Mouse (Mus musculus) C2C12 (cell line): ENCODE results near the gene Afg3l1. TPM values are rescaled to one million over a fixed set of nuclear protein-coding genes. Genes with fewer than 3 reads are reported as not detected.
"Not testable (repeated sequence)": the region's sequence is repeated elsewhere in the genome, so short reads cannot be mapped to it uniquely, and the experiment has no call there.

ENCODE experiments used
- H3K27me3 ChIP-seq: one replicate; pipeline ENCODE4 v1.6.1; 2011; ENCODE audit not compliant: control insufficient read depth, insufficient read depth, insufficient read length
- H3K36me3 ChIP-seq: one replicate; pipeline ENCODE4 v1.6.1; 2011; ENCODE audit not compliant: control insufficient read depth, insufficient read depth
- H3K4me3 ChIP-seq: one replicate; pipeline ENCODE4 v1.5.1; 2011; ENCODE audit warnings: mild to moderate bottlenecking, control low read depth; ENCODE audit not compliant: poor library complexity, insufficient read depth, severe bottlenecking
- H3K79me2 ChIP-seq: one replicate; pipeline ENCODE4 v1.6.1; 2011; ENCODE audit not compliant: control insufficient read depth, insufficient read depth
- H3K79me3 ChIP-seq: one replicate; pipeline ENCODE4 v1.6.1; 2011; ENCODE audit warnings: low read depth, control low read depth
- H3ac ChIP-seq: one replicate; pipeline ENCODE3; 2011; ENCODE audit warnings: low read depth; ENCODE audit not compliant: control insufficient read depth, insufficient read length
- CEBPB ChIP-seq: IDR thresholded peaks from one replicate; pipeline ENCODE4 v1.6.1; 2011; ENCODE audit warnings: low read depth, mild to moderate bottlenecking, control low read depth, moderate library complexity
- CTCF ChIP-seq: IDR thresholded peaks from one replicate; pipeline ENCODE4 v1.5.1; 2011; ENCODE audit not compliant: control insufficient read depth, insufficient read depth, insufficient read length
- FOSL1 ChIP-seq: IDR thresholded peaks from one replicate; pipeline ENCODE4 v1.8.0; 2011; ENCODE audit warnings: mild to moderate bottlenecking, low read length; ENCODE audit not compliant: poor library complexity, insufficient read depth, severe bottlenecking
- MAX ChIP-seq: IDR thresholded peaks from one replicate; pipeline ENCODE4 v1.6.1; 2011; ENCODE audit warnings: mild to moderate bottlenecking, control low read depth
- MYOD1 ChIP-seq: IDR thresholded peaks from one replicate; pipeline ENCODE4 v1.6.1; 2011; ENCODE audit warnings: low read depth; ENCODE audit not compliant: control insufficient read depth, insufficient read length
- MYOG ChIP-seq: IDR thresholded peaks from one replicate; pipeline ENCODE4 v1.6.1; 2011; ENCODE audit not compliant: control insufficient read depth, insufficient read length; ENCODE audit errors: extremely low read depth
- USF1 ChIP-seq: IDR thresholded peaks from one replicate; pipeline ENCODE4 v1.6.1; 2011; ENCODE audit warnings: low read depth, mild to moderate bottlenecking, control low read depth, moderate library complexity
- polyA plus RNA-seq: library from polyadenylated mRNA; unstranded; fragments of >200 nt; fragmentation: generic; extraction: Trizol; gene quantifications from one replicate; pipeline ENCODE4 v1.2.1, GENCODE M21; 2012; ENCODE audit warnings: missing spikeins

The Afg3l1 gene
- polyA plus RNA-seq, 1 experiment = 35.9 TPM

DNA sequence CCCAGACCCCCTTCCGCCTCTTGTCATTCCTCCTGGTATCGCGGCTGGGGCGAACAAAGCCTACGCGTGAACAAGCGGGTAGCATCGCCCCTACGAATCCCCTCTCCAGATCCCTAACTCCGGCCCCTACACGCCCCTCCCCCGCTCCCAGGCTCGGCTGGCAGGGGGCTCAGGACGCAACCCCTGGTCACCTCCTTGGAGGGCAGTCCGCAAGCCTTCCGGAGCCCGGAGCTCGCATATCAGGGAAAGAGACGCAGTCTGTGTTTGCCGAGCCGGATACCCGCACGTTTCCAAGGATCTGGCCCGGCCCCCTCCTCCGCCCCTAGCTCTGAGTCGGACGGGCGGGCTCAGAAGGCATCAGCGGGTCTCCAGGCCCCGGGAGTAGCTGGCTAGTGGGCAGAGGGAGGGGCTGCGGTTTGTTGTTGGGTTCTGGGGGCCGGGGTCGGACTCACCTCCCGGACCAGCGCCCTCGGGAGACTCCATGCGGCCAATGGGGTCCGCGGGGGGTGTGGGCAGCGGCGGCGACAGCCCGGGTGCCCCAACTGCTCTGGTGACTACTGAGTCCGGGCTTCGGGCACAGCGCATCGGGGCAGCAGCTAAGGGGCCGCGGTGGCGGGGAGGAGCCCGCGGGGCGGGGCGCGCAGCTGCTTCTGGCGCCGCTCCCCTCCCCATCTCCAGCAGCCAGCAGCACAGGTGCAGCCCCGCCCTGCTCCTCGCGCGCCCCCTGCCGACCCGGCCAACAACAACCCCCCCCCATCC, 37.3 kb downstream of the Afg3l1 start, which contains the start of gene Dbndd1:
Gene Dbndd1, minus strand, starts transcription at position 683 of the 759 bp plus-strand sequence.
- Histone ChIP-seq H3K27me3 (no peaks in the 10 kb centered on the region), H3K36me3 (no peaks in the 10 kb centered on the region), H3K4me3 (peak within 1 kb of the TSS; percentile 25), H3K79me3 (peaks cover 9% of the 10 kb centered on the region), H3K79me2 (peaks cover 12% of the 10 kb centered on the region), H3ac (peak within 1 kb of the TSS; percentile 62)
- peak; percentile 59 for TF ChIP-seq MYOD1
- TF ChIP-seq MAX = no peak
- no peak for TF ChIP-seq FOSL1
- no peak for TF ChIP-seq CEBPB
- peak; percentile 58 for TF ChIP-seq CTCF

DNA sequence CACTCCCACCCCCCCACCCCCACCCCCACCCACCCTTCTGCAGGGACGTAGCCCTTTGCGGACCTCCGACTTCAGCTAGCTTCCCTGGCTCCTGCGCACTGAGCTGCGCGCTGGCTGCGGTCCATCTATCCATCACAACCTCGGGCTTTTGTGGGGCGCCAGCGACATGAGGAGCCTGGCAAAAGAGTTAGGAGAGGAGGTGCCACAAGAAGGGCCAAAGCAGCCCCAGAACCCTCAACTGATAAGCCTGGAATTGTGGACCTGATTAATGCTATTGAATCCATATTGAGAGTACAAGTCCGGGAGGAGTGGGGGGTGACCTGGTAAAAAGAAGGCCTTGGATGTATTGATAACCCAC, 37.8 kb downstream of the Afg3l1 start:
- TF ChIP-seq CTCF (no peak), MAX (no peak), USF1 (no peak), FOSL1 (no peak), CEBPB (no peak), MYOD1 (no peak), MYOG (no peak)
- H3K27me3 ChIP-seq = no peaks in the 10 kb centered on the region

GRCm38 (mm10) chr8:123516596-123516995, 38.9 kb downstream of the Afg3l1 start:
- Histone ChIP-seq H3K79me3 (peaks cover 9% of the 10 kb centered on the region), H3ac (no peak overlapping the region), H3K36me3 (peaks cover 10% of the 10 kb centered on the region), H3K27me3 (no peaks in the 10 kb centered on the region), H3K4me3 (no peak overlapping the region), H3K79me2 (peaks cover 23% of the 10 kb centered on the region)
- no peak for TF ChIP-seq MAX
- TF ChIP-seq MYOD1 = no peak
- TF ChIP-seq MYOG = no peak
- no peak for TF ChIP-seq CEBPB
- TF ChIP-seq USF1 = no peak
- TF ChIP-seq FOSL1 = no peak
- TF ChIP-seq CTCF = no peak

More for the DNA sequence above, 37.8 kb downstream of the Afg3l1 start:
- Histone ChIP-seq H3K79me2 (peaks cover 18% of the 10 kb centered on the region), H3K4me3 (no peak overlapping the region), H3K79me3 (peaks cover 9% of the 10 kb centered on the region), H3ac (no peak overlapping the region), H3K36me3 (peaks cover 1% of the 10 kb centered on the region)

- TF ChIP-seq CEBPB (no peak), MAX (no peak), FOSL1 (no peak), MYOG (no peak), CTCF (no peak), MYOD1 (no peak), USF1 (no peak)
- Histone ChIP-seq H3ac (no peak overlapping the region), H3K79me2 (peaks cover 31% of the 10 kb centered on the region), H3K27me3 (no peaks in the 10 kb centered on the region), H3K79me3 (peaks cover 11% of the 10 kb centered on the region), H3K4me3 (no peak overlapping the region), H3K36me3 (peaks cover 24% of the 10 kb centered on the region)
Observed at GRCm38 (mm10) chr8:123518172-123518571, 40.5 kb downstream of the Afg3l1 start.

GRCm38 (mm10) chr8:123518667-123519066, 41.0 kb downstream of the Afg3l1 start, which contains the start of gene Gas8:
TSS of gene Gas8 (plus strand) at chr8:123518834.
- Histone ChIP-seq H3ac (peak within 1 kb of the TSS; percentile 84), H3K27me3 (no peaks in the 10 kb centered on the region), H3K4me3 (peak within 1 kb of the TSS; percentile 72), H3K79me2 (peaks cover 31% of the 10 kb centered on the region), H3K79me3 (peaks cover 11% of the 10 kb centered on the region), H3K36me3 (peaks cover 29% of the 10 kb centered on the region)
- TF ChIP-seq MYOD1 = no peak
- no peak for TF ChIP-seq MAX
- no peak for TF ChIP-seq CTCF
- no peak for TF ChIP-seq MYOG
- TF ChIP-seq FOSL1 = no peak
- TF ChIP-seq USF1 = no peak
- TF ChIP-seq CEBPB = no peak

DNA sequence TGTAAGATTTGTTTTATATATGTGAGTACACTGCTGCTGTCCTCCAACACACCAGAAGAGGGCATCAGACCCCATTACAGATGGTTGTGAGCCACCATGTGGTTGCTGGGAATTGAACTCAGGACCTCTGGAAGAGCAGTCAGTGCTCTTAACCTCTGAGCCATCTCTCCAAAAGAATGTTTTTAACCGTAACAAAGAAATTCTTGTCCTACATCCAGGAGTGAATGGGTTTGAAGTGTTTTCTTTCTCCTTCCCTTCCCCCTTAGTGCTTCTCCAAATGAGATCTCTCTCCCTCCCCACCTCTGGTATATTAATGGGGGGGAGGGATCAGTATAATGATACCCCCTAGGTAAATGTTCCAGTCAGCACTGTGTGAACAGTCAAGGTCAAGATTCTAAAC, 42.3 kb downstream of the Afg3l1 start:
- Histone ChIP-seq H3K79me3 (peaks cover 11% of the 10 kb centered on the region), H3K79me2 (peaks cover 31% of the 10 kb centered on the region), H3K36me3 (peaks cover 41% of the 10 kb centered on the region)
- H3K27me3 ChIP-seq, H3ac ChIP-seq, H3K4me3 ChIP-seq: not testable (repeated sequence)
